Mouse (Mus musculus): ENCODE results near the gene Hdgfl3. TPM values are rescaled to one million over a fixed set of nuclear protein-coding genes. Genes with fewer than 3 reads are reported as not detected.

Gene Hdgfl3
- polyA plus RNA-seq, 1 experiment from 2014 or later = 40.2 TPM

GRCm38 (mm10) chr7:81959704-81960103 is 25.4 kb upstream of the Hdgfl3 start:
- DNase-seq (ENCODE audit: low spot score, missing footprints) (peak; percentile 89), ATAC-seq (ENCODE audit: low FRiP score) (no peak)
- Histone ChIP-seq H3K4me3 (ENCODE audit: low read depth, low read length) (no peak overlapping the region), H3K4me2 (no peak overlapping the region), H3K9ac (ENCODE audit: low read length) (no peak overlapping the region), H3K4me1 (ENCODE audit: control insufficient read depth, insufficient read depth, low read length) (no peaks in the 10 kb centered on the region), H3K9me3 (ENCODE audit: control insufficient read depth, low read length) (no peaks in the 10 kb centered on the region), H3K36me3 (ENCODE audit: control insufficient read depth, insufficient read depth, low read length) (no peaks in the 10 kb centered on the region), H3K27me3 (ENCODE audit: control insufficient read depth, insufficient read depth, low read length) (no peaks in the 10 kb centered on the region), H3K27ac (ENCODE audit: low read depth, low read length) (no peak overlapping the region)
- WGBS = 5% methylated on average over 3 of the region's 3 CpGs

- no peaks in the 10 kb centered on the region for H3K4me1 ChIP-seq (ENCODE audit: control insufficient read depth, insufficient read depth, low read length)
- H3K4me2 ChIP-seq = no peak overlapping the region
- no peaks in the 10 kb centered on the region for H3K36me3 ChIP-seq (ENCODE audit: control insufficient read depth, insufficient read depth, low read length)
- no peak overlapping the region for H3K9ac ChIP-seq (ENCODE audit: low read length)
- H3K4me3 ChIP-seq (ENCODE audit: low read depth, low read length) = no peak overlapping the region
- DNase-seq (ENCODE audit: low spot score, missing footprints) = no peak
- no peaks in the 10 kb centered on the region for H3K27me3 ChIP-seq (ENCODE audit: control insufficient read depth, insufficient read depth, low read length)
- H3K27ac ChIP-seq (ENCODE audit: low read depth, low read length) = no peak overlapping the region
- no peaks in the 10 kb centered on the region for H3K9me3 ChIP-seq (ENCODE audit: control insufficient read depth, low read length)
- ATAC-seq (ENCODE audit: low FRiP score) = no peak
Observed at GRCm38 (mm10) chr7:81954208-81954846, 20.1 kb upstream of the Hdgfl3 start.

- WGBS = 89% methylated on average over 2 of the region's 2 CpGs
- no peak for ATAC-seq (ENCODE audit: low FRiP score)
- H3K4me1 ChIP-seq (ENCODE audit: control insufficient read depth, insufficient read depth, low read length) = no peaks in the 10 kb centered on the region
Observed at GRCm38 (mm10) chr7:81950499-81950898, 16.2 kb upstream of the Hdgfl3 start.

GRCm38 (mm10) chr7:81945398-81945797 is 11.1 kb upstream of the Hdgfl3 start:
- no peaks in the 10 kb centered on the region for H3K36me3 ChIP-seq (ENCODE audit: control insufficient read depth, insufficient read depth, low read length)
- ATAC-seq (ENCODE audit: low FRiP score) (no peak; the same call in 1 of the 2 replicates), DNase-seq (ENCODE audit: low spot score, missing footprints) (no peak)
- H3K27me3 ChIP-seq (ENCODE audit: control insufficient read depth, insufficient read depth, low read length) = no peaks in the 10 kb centered on the region
- H3K4me2 ChIP-seq = no peak overlapping the region
- no peaks in the 10 kb centered on the region for H3K4me1 ChIP-seq (ENCODE audit: control insufficient read depth, insufficient read depth, low read length)
- WGBS = 22% methylated on average over 4 of the region's 4 CpGs
- no peak overlapping the region for H3K4me3 ChIP-seq (ENCODE audit: low read depth, low read length)
- no peak overlapping the region for H3K9ac ChIP-seq (ENCODE audit: low read length)
- H3K27ac ChIP-seq (ENCODE audit: low read depth, low read length) = no peak overlapping the region
- no peaks in the 10 kb centered on the region for H3K9me3 ChIP-seq (ENCODE audit: control insufficient read depth, low read length)

More at GRCm38 (mm10) chr7:81950499-81950898, 16.2 kb upstream of the Hdgfl3 start:
- H3K36me3 ChIP-seq (ENCODE audit: control insufficient read depth, insufficient read depth, low read length) = no peaks in the 10 kb centered on the region
- H3K9ac ChIP-seq (ENCODE audit: low read length) = no peak overlapping the region
- no peaks in the 10 kb centered on the region for H3K27me3 ChIP-seq (ENCODE audit: control insufficient read depth, insufficient read depth, low read length)
- no peak overlapping the region for H3K27ac ChIP-seq (ENCODE audit: low read depth, low read length)
- no peak overlapping the region for H3K4me2 ChIP-seq
- H3K9me3 ChIP-seq (ENCODE audit: control insufficient read depth, low read length) = no peaks in the 10 kb centered on the region
- H3K4me3 ChIP-seq (ENCODE audit: low read depth, low read length) = no peak overlapping the region
- DNase-seq (ENCODE audit: low spot score, missing footprints) = no peak

GRCm38 (mm10) chr7:81934806-81935205 is 533 bp upstream of the Hdgfl3 start:
- ATAC-seq (ENCODE audit: low FRiP score) (no peak), DNase-seq (ENCODE audit: low spot score, missing footprints) (peak; percentile 93)
- H3K4me1 ChIP-seq (ENCODE audit: control insufficient read depth, insufficient read depth, low read length) = peaks cover 10% of the 10 kb centered on the region
- 4% methylated on average over 5 of the region's 5 CpGs for WGBS
- no peaks in the 10 kb centered on the region for H3K36me3 ChIP-seq (ENCODE audit: control insufficient read depth, insufficient read depth, low read length)
- peak overlapping the region; percentile 85 for H3K4me2 ChIP-seq
- H3K9me3 ChIP-seq (ENCODE audit: control insufficient read depth, low read length) = no peaks in the 10 kb centered on the region
- peak overlapping the region; percentile 98 for H3K9ac ChIP-seq (ENCODE audit: low read length)
- peak overlapping the region; percentile 89 for H3K4me3 ChIP-seq (ENCODE audit: low read depth, low read length)
- H3K27ac ChIP-seq (ENCODE audit: low read depth, low read length) = peak overlapping the region; percentile 93
- H3K27me3 ChIP-seq (ENCODE audit: control insufficient read depth, insufficient read depth, low read length) = no peaks in the 10 kb centered on the region

GRCm38 (mm10) chr7:81933601-81934266 is 539 bp downstream of the Hdgfl3 start:
- H3K27ac ChIP-seq (ENCODE audit: low read depth, low read length) = peak overlapping the region; percentile 93

GRCm38 (mm10) chr7:81933061-81933600 is 1.1 kb downstream of the Hdgfl3 start:
- Histone ChIP-seq H3K4me2 (peak overlapping the region; percentile 85), H3K4me3 (ENCODE audit: low read depth, low read length) (peak overlapping the region; percentile 89), H3K9ac (ENCODE audit: low read length) (peak overlapping the region; percentile 98), H3K27ac (ENCODE audit: low read depth, low read length) (peak overlapping the region; percentile 93), H3K9me3 (ENCODE audit: control insufficient read depth, low read length) (no peaks in the 10 kb centered on the region), H3K4me1 (ENCODE audit: control insufficient read depth, insufficient read depth, low read length) (peaks cover 10% of the 10 kb centered on the region), H3K27me3 (ENCODE audit: control insufficient read depth, insufficient read depth, low read length) (no peaks in the 10 kb centered on the region), H3K36me3 (ENCODE audit: control insufficient read depth, insufficient read depth, low read length) (no peaks in the 10 kb centered on the region)
- DNase-seq (ENCODE audit: low spot score, missing footprints) (peak; percentile 94), ATAC-seq (ENCODE audit: low FRiP score) (no peak)
- 8% methylated on average over 23 of the region's 23 CpGs for WGBS

More at GRCm38 (mm10) chr7:81933601-81934266, 539 bp downstream of the Hdgfl3 start:
- Histone ChIP-seq H3K27me3 (ENCODE audit: control insufficient read depth, insufficient read depth, low read length) (no peaks in the 10 kb centered on the region), H3K4me2 (peak overlapping the region; percentile 85), H3K4me1 (ENCODE audit: control insufficient read depth, insufficient read depth, low read length) (peaks cover 10% of the 10 kb centered on the region), H3K36me3 (ENCODE audit: control insufficient read depth, insufficient read depth, low read length) (no peaks in the 10 kb centered on the region), H3K9ac (ENCODE audit: low read length) (peak overlapping the region; percentile 98), H3K9me3 (ENCODE audit: control insufficient read depth, low read length) (no peaks in the 10 kb centered on the region), H3K4me3 (ENCODE audit: low read depth, low read length) (peak overlapping the region; percentile 89)
- under 1% methylated on average over 91 of the region's 103 CpGs for WGBS
- DNase-seq (ENCODE audit: low spot score, missing footprints) (no peak), ATAC-seq (ENCODE audit: low FRiP score) (peak; percentile 84)

- peaks cover 10% of the 10 kb centered on the region for H3K4me1 ChIP-seq (ENCODE audit: control insufficient read depth, insufficient read depth, low read length)
- H3K27ac ChIP-seq (ENCODE audit: low read depth, low read length) = no peak overlapping the region
Observed at GRCm38 (mm10) chr7:81932521-81933045, 1.7 kb downstream of the Hdgfl3 start.

GRCm38 (mm10) chr7:81928998-81929397 is 5.3 kb downstream of the Hdgfl3 start:
- H3K36me3 ChIP-seq (ENCODE audit: control insufficient read depth, insufficient read depth, low read length) = no peaks in the 10 kb centered on the region
- ATAC-seq (ENCODE audit: low FRiP score) (no peak), DNase-seq (ENCODE audit: low spot score, missing footprints) (no peak)
- H3K4me3 ChIP-seq (ENCODE audit: low read depth, low read length) = no peak overlapping the region
- WGBS = 82% methylated on average over 7 of the region's 7 CpGs
- no peak overlapping the region for H3K9ac ChIP-seq (ENCODE audit: low read length)
- H3K27ac ChIP-seq (ENCODE audit: low read depth, low read length) = no peak overlapping the region
- H3K9me3 ChIP-seq (ENCODE audit: control insufficient read depth, low read length) = no peaks in the 10 kb centered on the region
- no peak overlapping the region for H3K4me2 ChIP-seq
- no peaks in the 10 kb centered on the region for H3K27me3 ChIP-seq (ENCODE audit: control insufficient read depth, insufficient read depth, low read length)
- H3K4me1 ChIP-seq (ENCODE audit: control insufficient read depth, insufficient read depth, low read length) = peaks cover 10% of the 10 kb centered on the region

More at GRCm38 (mm10) chr7:81932521-81933045, 1.7 kb downstream of the Hdgfl3 start:
- H3K36me3 ChIP-seq (ENCODE audit: control insufficient read depth, insufficient read depth, low read length) = no peaks in the 10 kb centered on the region
- WGBS = 42% methylated on average over 5 of the region's 5 CpGs
- no peak for ATAC-seq (ENCODE audit: low FRiP score)
- H3K9ac ChIP-seq (ENCODE audit: low read length) = peak overlapping the region; percentile 98
- H3K9me3 ChIP-seq (ENCODE audit: control insufficient read depth, low read length) = no peaks in the 10 kb centered on the region
- H3K4me2 ChIP-seq = peak overlapping the region; percentile 85
- DNase-seq (ENCODE audit: low spot score, missing footprints) = no peak
- H3K4me3 ChIP-seq (ENCODE audit: low read depth, low read length) = peak overlapping the region; percentile 89
- H3K27me3 ChIP-seq (ENCODE audit: control insufficient read depth, insufficient read depth, low read length) = no peaks in the 10 kb centered on the region

Data from midbrain, embryonic 11.5 days (tissue).